Mouse (Mus musculus): ENCODE results near the gene Gpr142. TPM values are rescaled to one million over a fixed set of nuclear protein-coding genes. Genes with fewer than 3 reads are reported as not detected.
A peak's percentile ranks its signal among the peaks of the same experiment; 100 is the strongest.

Gpr142 gene
- polyA plus RNA-seq, 1 experiment: not detected

GRCm38 (mm10) chr11:114850066-114850451 is 51.3 kb downstream of the Gpr142 start:
- WGBS: 47% methylated on average over 5 of the region's 5 CpGs
- H3K4me3 ChIP-seq (replicated peaks; ENCODE audit: extremely low read depth, low read depth, low read length): no peak overlapping the region
- DNase-seq: no peak
- TF ChIP-seq POLR2A (IDR thresholded peaks at IDR 0.05; ENCODE audit: borderline replicate concordance, extremely low read depth, low read depth, low read length) (no peak), CTCF (IDR thresholded peaks at IDR 0.05; ENCODE audit: insufficient read depth, low read length) (no peak)
- peaks cover 3% of the 10 kb centered on the region for H3K4me1 ChIP-seq (ENCODE audit: control insufficient read depth, insufficient read depth, low read length)

GRCm38 (mm10) chr11:114850452-114851268 is 51.9 kb downstream of the Gpr142 start, which contains the start of gene Gprc5c:
Gene Gprc5c, plus strand, starts transcription at chr11:114851152.
- WGBS: 3% methylated on average over 38 of the region's 43 CpGs

GRCm38 (mm10) chr11:114851269-114851607 is 52.5 kb downstream of the Gpr142 start:
- TF ChIP-seq POLR2A (IDR thresholded peaks at IDR 0.05; ENCODE audit: borderline replicate concordance, extremely low read depth, low read depth, low read length) (no peak), CTCF (IDR thresholded peaks at IDR 0.05; ENCODE audit: insufficient read depth, low read length) (no peak)
- Histone ChIP-seq H3K4me1 (ENCODE audit: control insufficient read depth, insufficient read depth, low read length) (peaks cover 3% of the 10 kb centered on the region), H3K4me3 (replicated peaks; ENCODE audit: extremely low read depth, low read depth, low read length) (peak overlapping the region; percentile 69)
- peak; percentile 37 for DNase-seq
- under 1% methylated on average over 27 of the region's 27 CpGs for WGBS

More at GRCm38 (mm10) chr11:114850452-114851268, 51.9 kb downstream of the Gpr142 start, which contains the start of gene Gprc5c:
- Histone ChIP-seq H3K4me1 (ENCODE audit: control insufficient read depth, insufficient read depth, low read length) (peaks cover 3% of the 10 kb centered on the region), H3K4me3 (replicated peaks; ENCODE audit: extremely low read depth, low read depth, low read length) (peak within 1 kb of the TSS; percentile 69)
- TF ChIP-seq CTCF (IDR thresholded peaks at IDR 0.05; ENCODE audit: insufficient read depth, low read length): no peak
- peak; percentile 39 for DNase-seq

GRCm38 (mm10) chr11:114851608-114852310 is 53.0 kb downstream of the Gpr142 start:
- Histone ChIP-seq H3K4me1 (ENCODE audit: control insufficient read depth, insufficient read depth, low read length) (peaks cover 3% of the 10 kb centered on the region), H3K4me3 (replicated peaks; ENCODE audit: extremely low read depth, low read depth, low read length) (peak overlapping the region; percentile 69)
- TF ChIP-seq CTCF (IDR thresholded peaks at IDR 0.05; ENCODE audit: insufficient read depth, low read length) (no peak), POLR2A (IDR thresholded peaks at IDR 0.05; ENCODE audit: borderline replicate concordance, extremely low read depth, low read depth, low read length) (no peak)
- DNase-seq: peak; percentile 65
- WGBS: under 1% methylated on average over 65 of the region's 65 CpGs

GRCm38 (mm10) chr11:114852311-114853173 is 53.8 kb downstream of the Gpr142 start:
- peaks cover 3% of the 10 kb centered on the region for H3K4me1 ChIP-seq (ENCODE audit: control insufficient read depth, insufficient read depth, low read length)
- TF ChIP-seq CTCF (IDR thresholded peaks at IDR 0.05; ENCODE audit: insufficient read depth, low read length) (no peak), POLR2A (IDR thresholded peaks at IDR 0.05; ENCODE audit: borderline replicate concordance, extremely low read depth, low read depth, low read length) (0 out of 2 replicates have a peak, but pooled peaks have one; percentile 6)
- WGBS: 5% methylated on average over 40 of the region's 40 CpGs
- peak; percentile 56 for DNase-seq
- H3K4me3 ChIP-seq (replicated peaks; ENCODE audit: extremely low read depth, low read depth, low read length): peak overlapping the region; percentile 69

- Histone ChIP-seq H3K4me3 (replicated peaks; ENCODE audit: extremely low read depth, low read depth, low read length) (no peak overlapping the region), H3K4me1 (ENCODE audit: control insufficient read depth, insufficient read depth, low read length) (peaks cover 3% of the 10 kb centered on the region)
- TF ChIP-seq CTCF (IDR thresholded peaks at IDR 0.05; ENCODE audit: insufficient read depth, low read length): no peak
- TF ChIP-seq POLR2A (IDR thresholded peaks at IDR 0.05; ENCODE audit: borderline replicate concordance, extremely low read depth, low read depth, low read length): no peak
- 51% methylated on average over 7 of the region's 7 CpGs for WGBS
- no peak for DNase-seq
Observed at GRCm38 (mm10) chr11:114853174-114853838, 54.6 kb downstream of the Gpr142 start.

GRCm38 (mm10) chr11:114854581-114854980 is 55.9 kb downstream of the Gpr142 start:
- no peak for TF ChIP-seq POLR2A (IDR thresholded peaks at IDR 0.05; ENCODE audit: borderline replicate concordance, extremely low read depth, low read depth, low read length)
- TF ChIP-seq CTCF (IDR thresholded peaks at IDR 0.05; ENCODE audit: insufficient read depth, low read length): no peak
- Histone ChIP-seq H3K4me3 (replicated peaks; ENCODE audit: extremely low read depth, low read depth, low read length) (no peak overlapping the region), H3K4me1 (ENCODE audit: control insufficient read depth, insufficient read depth, low read length) (peaks cover 3% of the 10 kb centered on the region)
- 69% methylated on average over 6 of the region's 6 CpGs for WGBS
- no peak for DNase-seq

GRCm38 (mm10) chr11:114856125-114856524 is 57.4 kb downstream of the Gpr142 start:
- no peak overlapping the region for H3K4me3 ChIP-seq (replicated peaks; ENCODE audit: extremely low read depth, low read depth, low read length)
- H3K4me1 ChIP-seq (ENCODE audit: control insufficient read depth, insufficient read depth, low read length): peaks cover 3% of the 10 kb centered on the region
- 83% methylated on average over 5 of the region's 5 CpGs for WGBS
- no peak for TF ChIP-seq CTCF (IDR thresholded peaks at IDR 0.05; ENCODE audit: insufficient read depth, low read length)
- TF ChIP-seq POLR2A (IDR thresholded peaks at IDR 0.05; ENCODE audit: borderline replicate concordance, extremely low read depth, low read depth, low read length): no peak
- DNase-seq: no peak

Other genes starting within 250 kb of the Gpr142 start
- gene Rpl38, start 130.4 kb upstream of the Gpr142 start, polyA plus RNA-seq (2012; rRNA removed): 390 and 404 TPM in 2 replicates
- gene Ttyh2, start 123.5 kb upstream of the Gpr142 start, polyA plus RNA-seq (2012; rRNA removed): 19.0 and 20.8 TPM in 2 replicates
- gene Dnaic2, start 71.5 kb upstream of the Gpr142 start, polyA plus RNA-seq (2012; rRNA removed): 10.5 and 13.3 TPM in 2 replicates
- 8.9 and 9.2 TPM in 2 replicates for gene Kif19a, start 33.5 kb upstream of the Gpr142 start, polyA plus RNA-seq (2012; rRNA removed)
- 0.54 and 0.59 TPM in 2 replicates for gene Btbd17, start 3.0 kb upstream of the Gpr142 start, polyA plus RNA-seq (2012; rRNA removed)
- 14.3 and 18.2 TPM in 2 replicates for gene Gprc5c, start 52.2 kb downstream of the Gpr142 start, polyA plus RNA-seq (2012; rRNA removed)
- 2.5 and 5.0 TPM in 2 replicates for gene Cd300a, start 91.1 kb downstream of the Gpr142 start, polyA plus RNA-seq (2012; rRNA removed)
- gene Cd300lb, start 135.5 kb downstream of the Gpr142 start, polyA plus RNA-seq (2012; rRNA removed): 2.4 and 5.4 TPM in 2 replicates
- 0.68 and 1.2 TPM in 2 replicates for gene Cd300c, start 170.2 kb downstream of the Gpr142 start, polyA plus RNA-seq (2012; rRNA removed)
- gene Cd300ld, start 191.0 kb downstream of the Gpr142 start, polyA plus RNA-seq (2012; rRNA removed): 2.9 and 5.4 TPM in 2 replicates
- gene Cd300c2, start 203.0 kb downstream of the Gpr142 start, polyA plus RNA-seq (2012; rRNA removed): 15.5 and 24.6 TPM in 2 replicates
- 0.18 and 0.32 TPM in 2 replicates for gene Cd300ld2, start 217.3 kb downstream of the Gpr142 start, polyA plus RNA-seq (2012; rRNA removed)
- 0.43 and 0.77 TPM in 2 replicates for gene Cd300ld4, start 228.1 kb downstream of the Gpr142 start, polyA plus RNA-seq (2012; rRNA removed)
- 2.2 and 2.3 TPM in 2 replicates for gene Cd300ld5, start 238.8 kb downstream of the Gpr142 start, polyA plus RNA-seq (2012; rRNA removed)
- gene Cd300ld3, start 249.5 kb downstream of the Gpr142 start, polyA plus RNA-seq (2012; rRNA removed): 18.6 and 25.0 TPM in 2 replicates